Mouse (Mus musculus) neural tube, embryonic 11.5 days (tissue): ENCODE data around the gene Syngap1. TPM values are rescaled to one million over a fixed set of nuclear protein-coding genes. Genes with fewer than 3 reads are reported as not detected.

Experiments used
- ATAC-seq: fragments of 200-750 bp; cut with Nextera tagmentation; 2 replicates; pipeline ENCODE4 v1.8.0; 2017; ENCODE audit warnings: moderate number of reproducible peaks, mild to moderate bottlenecking, moderate TSS enrichment, moderate library complexity; ENCODE audit not compliant: insufficient read depth, low FRiP score, low TSS enrichment
- DNase-seq: peaks from one replicate; pipeline ENCODE4 v3.0.0-alpha.2; 2015; ENCODE audit warnings: low spot score
- H3K27ac ChIP-seq: fragments of 300-500 bp; sonication (generic); 2 replicates; pipeline ENCODE4 v1.5.1; 2014; ENCODE audit warnings: low read depth, mild to moderate bottlenecking, low read length
- H3K27me3 ChIP-seq: fragments of 300-500 bp; sonication (generic); 2 replicates; pipeline ENCODE4 v1.6.1; 2014; ENCODE audit warnings: mild to moderate bottlenecking, low read length, mixed read lengths; ENCODE audit not compliant: control insufficient read depth, insufficient read depth
- H3K36me3 ChIP-seq: fragments of 300-500 bp; sonication (generic); 2 replicates; pipeline ENCODE4 v1.6.1; 2014; ENCODE audit warnings: mild to moderate bottlenecking, low read length, moderate library complexity, mixed read lengths; ENCODE audit not compliant: control insufficient read depth, insufficient read depth
- H3K4me1 ChIP-seq: fragments of 300-500 bp; sonication (generic); 2 replicates; pipeline ENCODE4 v1.6.1; 2014; ENCODE audit warnings: low read length, mixed read lengths; ENCODE audit not compliant: control insufficient read depth, insufficient read depth
- H3K4me2 ChIP-seq: fragments of 300-500 bp; sonication (generic); 2 replicates; pipeline ENCODE4 v1.6.1; 2014; ENCODE audit warnings: low read depth, mild to moderate bottlenecking, moderate library complexity
- H3K4me3 ChIP-seq: fragments of 300-500 bp; sonication (generic); 2 replicates; pipeline ENCODE4 v1.5.1; 2014; ENCODE audit warnings: low read depth, low read length
- H3K9ac ChIP-seq: fragments of 300-500 bp; sonication (generic); 2 replicates; pipeline ENCODE4 v1.6.1; 2014; ENCODE audit warnings: mild to moderate bottlenecking, low read length
- H3K9me3 ChIP-seq: fragments of 300-500 bp; sonication (generic); 2 replicates; pipeline ENCODE4 v1.6.1; 2016; ENCODE audit warnings: low read length; ENCODE audit not compliant: control insufficient read depth
- WGBS: fragments of 180-500 bp; shearing (Covaris S2); extraction: QIAGEN DNeasy Blood & Tissue Kit; methylation state at CpG from one replicate; pipeline ENCODE4 v1.1.7; 2014; 5-methylcytosine and 5-hydroxymethylcytosine counted together
- polyA plus RNA-seq: library from polyadenylated mRNA; unstranded; fragments of >200 nt; fragmentation: Nextera tagmentation; extraction: Ambion mirVana; gene quantifications from 2 replicates; pipeline ENCODE4 v1.2.1, GENCODE M21; 2014

Gene Syngap1
- polyA plus RNA-seq, 1 experiment from 2014 or later, result 2.8 TPM

GRCm38 (mm10) chr17:26933419-26933818, 7.6 kb upstream of the Syngap1 start:
- ATAC-seq (peak; percentile 39; the same call in 1 of the 2 replicates), DNase-seq (no peak)
- peak overlapping the region; percentile 59 for H3K4me3 ChIP-seq
- H3K9me3 ChIP-seq, result no peaks in the 10 kb centered on the region
- no peaks in the 10 kb centered on the region for H3K27me3 ChIP-seq
- H3K4me1 ChIP-seq, result peaks cover 10% of the 10 kb centered on the region
- H3K9ac ChIP-seq, result peak overlapping the region; percentile 66
- H3K27ac ChIP-seq, result peak overlapping the region; percentile 49; the same call in 1 of the 2 replicates
- peaks cover 5% of the 10 kb centered on the region for H3K36me3 ChIP-seq
- WGBS, result 12% methylated on average over 13 of the region's 13 CpGs
- peak overlapping the region; percentile 88 for H3K4me2 ChIP-seq

GRCm38 (mm10) chr17:26933885-26934827, 6.9 kb upstream of the Syngap1 start:
- Histone ChIP-seq H3K4me3 (peak overlapping the region; percentile 59), H3K27me3 (no peaks in the 10 kb centered on the region), H3K36me3 (peaks cover 2% of the 10 kb centered on the region), H3K27ac (no peak overlapping the region), H3K4me1 (peaks cover 10% of the 10 kb centered on the region), H3K9me3 (no peaks in the 10 kb centered on the region), H3K9ac (peak overlapping the region; percentile 66; the same call in 1 of the 2 replicates), H3K4me2 (peak overlapping the region; percentile 8)
- ATAC-seq, result no peak
- DNase-seq, result no peak
- WGBS, result 82% methylated on average over 16 of the region's 16 CpGs

- Histone ChIP-seq H3K27me3 (no peaks in the 10 kb centered on the region), H3K4me2 (no peak overlapping the region), H3K27ac (no peak overlapping the region), H3K36me3 (peaks cover 2% of the 10 kb centered on the region; the same call in 1 of the 2 replicates), H3K4me1 (peaks cover 10% of the 10 kb centered on the region), H3K4me3 (no peak overlapping the region), H3K9me3 (no peaks in the 10 kb centered on the region), H3K9ac (no peak overlapping the region)
- no peak for ATAC-seq
- no peak for DNase-seq
- WGBS, result 90% methylated on average over 9 of the region's 9 CpGs
Measured at GRCm38 (mm10) chr17:26935027-26935426, 6.0 kb upstream of the Syngap1 start.

GRCm38 (mm10) chr17:26936453-26936852, 4.6 kb upstream of the Syngap1 start:
- no peak for DNase-seq
- no peak overlapping the region for H3K9ac ChIP-seq
- no peaks in the 10 kb centered on the region for H3K27me3 ChIP-seq
- 84% methylated on average over 12 of the region's 12 CpGs for WGBS
- H3K9me3 ChIP-seq, result no peaks in the 10 kb centered on the region
- no peak for ATAC-seq
- H3K4me3 ChIP-seq, result no peak overlapping the region
- H3K4me2 ChIP-seq, result no peak overlapping the region
- peaks cover 10% of the 10 kb centered on the region for H3K4me1 ChIP-seq
- H3K27ac ChIP-seq, result no peak overlapping the region
- peaks cover 2% of the 10 kb centered on the region; the same call in 1 of the 2 replicates for H3K36me3 ChIP-seq

- ATAC-seq, result no peak
- Histone ChIP-seq H3K27me3 (no peaks in the 10 kb centered on the region), H3K4me2 (no peak overlapping the region), H3K9ac (no peak overlapping the region), H3K4me1 (peaks cover 10% of the 10 kb centered on the region), H3K36me3 (peaks cover 2% of the 10 kb centered on the region; the same call in 1 of the 2 replicates), H3K27ac (no peak overlapping the region), H3K9me3 (no peaks in the 10 kb centered on the region), H3K4me3 (no peak overlapping the region)
- DNase-seq, result no peak
- WGBS, result 91% methylated on average over 15 of the region's 15 CpGs
Measured at GRCm38 (mm10) chr17:26936921-26937695, 3.9 kb upstream of the Syngap1 start.

- Histone ChIP-seq H3K27me3 (no peaks in the 10 kb centered on the region), H3K9ac (peak overlapping the region; percentile 52), H3K36me3 (peaks cover 2% of the 10 kb centered on the region; the same call in 1 of the 2 replicates), H3K4me3 (peak overlapping the region; percentile 65), H3K4me2 (peak overlapping the region; percentile 78), H3K9me3 (no peaks in the 10 kb centered on the region), H3K27ac (no peak overlapping the region), H3K4me1 (peaks cover 10% of the 10 kb centered on the region)
- 68% methylated on average over 16 of the region's 16 CpGs for WGBS
- ATAC-seq, result no peak
- no peak for DNase-seq
Measured at GRCm38 (mm10) chr17:26937883-26938695, 3.0 kb upstream of the Syngap1 start.

- no peak for DNase-seq
Measured at GRCm38 (mm10) chr17:26938731-26939130, 2.3 kb upstream of the Syngap1 start.

More at GRCm38 (mm10) chr17:26938731-26939130, 2.3 kb upstream of the Syngap1 start:
- Histone ChIP-seq H3K27ac (peak overlapping the region; percentile 65), H3K4me3 (peak overlapping the region; percentile 65), H3K27me3 (no peaks in the 10 kb centered on the region), H3K4me1 (peaks cover 6% of the 10 kb centered on the region), H3K4me2 (peak overlapping the region; percentile 78), H3K9me3 (no peaks in the 10 kb centered on the region), H3K9ac (peak overlapping the region; percentile 52), H3K36me3 (peaks cover 2% of the 10 kb centered on the region; the same call in 1 of the 2 replicates)
- WGBS, result under 1% methylated on average over 22 of the region's 22 CpGs
- ATAC-seq, result 0 out of 2 replicates have a peak, but pooled peaks have one; percentile 3
